Comparison of ENCODE assay signal across 18 mouse cellular contexts in the genomic region with DNA sequence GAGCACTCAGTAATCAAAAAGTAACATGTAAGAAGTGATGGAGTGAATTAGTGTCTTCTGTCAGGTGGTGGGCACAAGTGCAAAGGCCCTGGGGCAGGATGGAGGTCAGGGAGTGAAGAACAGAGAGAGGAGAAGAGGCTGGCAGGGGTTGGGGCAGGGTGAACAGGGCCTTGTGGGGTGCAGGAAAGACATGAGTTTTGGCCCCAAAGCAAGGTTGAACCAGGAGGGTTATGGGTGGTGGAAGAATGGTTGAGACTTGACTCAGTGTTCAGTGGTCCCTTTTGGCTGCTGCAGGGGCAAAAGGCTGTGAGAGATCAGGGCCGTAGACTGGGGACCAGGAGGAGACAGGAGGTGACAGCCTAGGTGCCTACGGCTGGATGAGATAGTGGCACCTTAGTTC. TPM values are rescaled to one million over a fixed set of nuclear protein-coding genes. Genes with fewer than 3 reads are reported as not detected.
DNase-seq lines count a peak whose midpoint lies in the region; ATAC-seq and TF ChIP-seq lines count a peak whose summit lies in the region.
"Had no signal": no experiment of that assay in that cellular context is flagged by ENCODE, and none has a peak within 500 bp of the region (broad histone marks: within the 10 kb centered on the region; RNA-seq: fewer than 3 reads in every experiment).

No protein-coding gene starts in this region.

- TF ChIP-seq CTCF in stomach, postnatal 0 days (IDR thresholded peaks at IDR 0.05; ENCODE audit: low read depth) = no peak
- TF ChIP-seq CTCF in bone marrow macrophage, adult 2 months (IDR thresholded peaks at IDR 0.05; ENCODE audit: low read depth, low read length) = no peak
- TF ChIP-seq CTCF in liver, postnatal 0 days (IDR thresholded peaks at IDR 0.05; ENCODE audit: low read depth) = no peak

- H3K4me2 ChIP-seq in stomach, embryonic 15.5 days = peak overlapping the region; percentile 10; the same call in 1 of the 2 replicates
- H3K4me2 ChIP-seq in stomach, postnatal 0 days (replicated peaks; ENCODE audit: low read depth) = no peak overlapping the region
- H3K4me2 ChIP-seq in liver, postnatal 0 days (ENCODE audit: low read depth, low read length) = peak overlapping the region; percentile 58
- H3K4me2 ChIP-seq: embryonic facial prominence, embryonic 13.5 days; forebrain, embryonic 12.5 days; hindbrain, embryonic 15.5 days; lung, embryonic 15.5 days; midbrain, embryonic 13.5 days had no signal

- H3K4me1 ChIP-seq in stomach, embryonic 15.5 days = peaks cover 8% of the 10 kb centered on the region
- H3K4me1 ChIP-seq in stomach, postnatal 0 days (replicated peaks; ENCODE audit: control insufficient read depth, insufficient read depth) = no peaks in the 10 kb centered on the region; the same call in 1 of the 2 replicates
- peaks cover 38% of the 10 kb centered on the region for H3K4me1 ChIP-seq in bone marrow macrophage, adult 2 months (ENCODE audit: control insufficient read depth, insufficient read depth, low read length)
- peaks cover 27% of the 10 kb centered on the region for H3K4me1 ChIP-seq in liver, postnatal 0 days (ENCODE audit: insufficient read depth)

- WGBS in stomach, embryonic 15.5 days = 58% methylated on average over 2 of the region's 2 CpGs
- WGBS in stomach, postnatal 0 days = 68% methylated on average over 2 of the region's 2 CpGs
- WGBS in liver, postnatal 0 days (ENCODE audit: insufficient replicate concordance) = 42% methylated on average over 2 of the region's 2 CpGs

- no peak for ATAC-seq in stomach, embryonic 15.5 days (ENCODE audit: insufficient read depth, low FRiP score, low read depth)
- no peak for ATAC-seq in stomach, postnatal 0 days (ENCODE audit: low FRiP score, low TSS enrichment)
- no peak for ATAC-seq in liver, postnatal 0 days
- ATAC-seq: midbrain, embryonic 13.5 days had no signal

- DNase-seq in heart, adult 11 months = peak; percentile 93
- DNase-seq in heart, postnatal 14 days = no peak
- DNase-seq in stomach, postnatal 0 days (ENCODE audit: low spot score) = no peak
- DNase-seq in liver, postnatal 0 days = no peak
- no peak for DNase-seq in gastrocnemius, postnatal 10 days
- DNase-seq in left cerebral cortex, postnatal 36 days (ENCODE audit: low spot score in 2 of 2) = no peak
- DNase-seq: cerebellum, adult 2 months; cerebellum, postnatal 36 days; embryo, embryonic 11 days; kidney, adult 8-10 months had no signal

- H3K27ac ChIP-seq in stomach, embryonic 15.5 days = no peak overlapping the region
- H3K27ac ChIP-seq in stomach, postnatal 0 days (replicated peaks) = no peak overlapping the region
- H3K27ac ChIP-seq in bone marrow macrophage, adult 2 months (ENCODE audit: insufficient read depth, low read depth, low read length) = peak overlapping the region; percentile 8
- peak overlapping the region; percentile 91 for H3K27ac ChIP-seq in liver, postnatal 0 days (ENCODE audit: low read depth)
- H3K27ac ChIP-seq: embryonic facial prominence, embryonic 13.5 days; forebrain, embryonic 12.5 days; heart, embryonic 10.5 days; hindbrain, embryonic 15.5 days; lung, embryonic 15.5 days; midbrain, embryonic 13.5 days had no signal

- no peak for TF ChIP-seq EP300 in stomach, postnatal 0 days (optimal IDR thresholded peaks at IDR 0.05)
- TF ChIP-seq EP300 in liver, postnatal 0 days (IDR thresholded peaks at IDR 0.05; ENCODE audit: low read depth) = no peak

- intact Hi-C loops in heart, postnatal 14 days (cut with DNase I) = no loop called here
- intact Hi-C loops in left cerebral cortex, postnatal 36 days (cut with DNase I) = loop anchor here (5.0 kb wide), 1 partner anchor 61 kb away; no protein-coding TSS in a partner anchor

- no peak overlapping the region for H3K9ac ChIP-seq in stomach, embryonic 15.5 days
- no peak overlapping the region for H3K9ac ChIP-seq in stomach, postnatal 0 days (ENCODE audit: low read length)
- peak overlapping the region; percentile 67 for H3K9ac ChIP-seq in liver, postnatal 0 days (replicated peaks)
- H3K9ac ChIP-seq: embryonic facial prominence, embryonic 13.5 days; forebrain, embryonic 12.5 days; hindbrain, embryonic 15.5 days; lung, embryonic 15.5 days; midbrain, embryonic 13.5 days had no signal

- no peaks in the 10 kb centered on the region for H3K9me3 ChIP-seq in stomach, embryonic 15.5 days
- H3K9me3 ChIP-seq in stomach, postnatal 0 days (ENCODE audit: control insufficient read depth, low read length) = no peaks in the 10 kb centered on the region
- H3K9me3 ChIP-seq in liver, postnatal 0 days (ENCODE audit: low read length) = no peaks in the 10 kb centered on the region
- H3K9me3 ChIP-seq: embryonic facial prominence, embryonic 13.5 days; forebrain, embryonic 12.5 days; heart, embryonic 10.5 days; hindbrain, embryonic 15.5 days; lung, embryonic 15.5 days; midbrain, embryonic 13.5 days had no signal

- no peak overlapping the region for H3K4me3 ChIP-seq in stomach, embryonic 15.5 days (replicated peaks)
- H3K4me3 ChIP-seq in stomach, postnatal 0 days (ENCODE audit: low read depth, low read length) = no peak overlapping the region
- H3K4me3 ChIP-seq in bone marrow macrophage, adult 2 months (ENCODE audit: insufficient read depth, low read length) = no peak overlapping the region
- H3K4me3 ChIP-seq in liver, postnatal 0 days (ENCODE audit: low read depth, low read length) = peak overlapping the region; percentile 57; the same call in 1 of the 2 replicates
- H3K4me3 ChIP-seq: embryonic facial prominence, embryonic 13.5 days; forebrain, embryonic 12.5 days; heart, embryonic 10.5 days; hindbrain, embryonic 15.5 days; midbrain, embryonic 13.5 days had no signal

- no peak for TF ChIP-seq POLR2A in bone marrow macrophage, adult 2 months (IDR thresholded peaks at IDR 0.05; ENCODE audit: borderline replicate concordance, low read depth, low read length)

- H3K27me3 ChIP-seq in stomach, embryonic 15.5 days (replicated peaks) = no peaks in the 10 kb centered on the region
- no peaks in the 10 kb centered on the region for H3K27me3 ChIP-seq in stomach, postnatal 0 days (ENCODE audit: control insufficient read depth, insufficient read depth, low read length)
- H3K27me3 ChIP-seq in liver, postnatal 0 days (ENCODE audit: insufficient read depth, low read length) = no peaks in the 10 kb centered on the region
- H3K27me3 ChIP-seq: lung, embryonic 15.5 days had no signal

- no peaks in the 10 kb centered on the region for H3K36me3 ChIP-seq in stomach, embryonic 15.5 days
- no peaks in the 10 kb centered on the region for H3K36me3 ChIP-seq in stomach, postnatal 0 days (ENCODE audit: control insufficient read depth, insufficient read depth, low read length)
- no peaks in the 10 kb centered on the region for H3K36me3 ChIP-seq in liver, postnatal 0 days (replicated peaks; ENCODE audit: insufficient read depth, low read length)
- H3K36me3 ChIP-seq: embryonic facial prominence, embryonic 13.5 days; forebrain, embryonic 12.5 days; heart, embryonic 10.5 days; hindbrain, embryonic 15.5 days; lung, embryonic 15.5 days; midbrain, embryonic 13.5 days had no signal

RNA-seq across cellular contexts. Expression of a gene that starts 0.4 kb away (rescaled TPM):
- 1 to 10 TPM; 2.2 to 5.5 TPM for total RNA-seq in heart, postnatal 14 days (2021)
- polyA plus RNA-seq in stomach, embryonic 15.5 days (2015; fragmentation: Nextera tagmentation; extraction: Ambion mirVana) = 4.1 and 4.4 TPM in 2 replicates
- polyA plus RNA-seq in stomach, postnatal 0 days (2015; fragmentation: Nextera tagmentation; extraction: Ambion mirVana) = 1.4 and 1.6 TPM in 2 replicates
- polyA plus RNA-seq in bone marrow macrophage, adult 2 months (2012; ENCODE audit: insufficient read depth, insufficient read length, missing spikeins) = 128 and 138 TPM in 2 replicates
- polyA plus RNA-seq in liver, postnatal 0 days (2015; fragmentation: Nextera tagmentation; extraction: Ambion mirVana) = 13.1 and 14.1 TPM in 2 replicates
- total RNA-seq in gastrocnemius, postnatal 10 days (2021) = 1 to 10 TPM; 1.5 to 2.4 TPM
- 1 to 10 TPM; 3.7 to 4.7 TPM for total RNA-seq in left cerebral cortex, postnatal 36 days (2021)

RNA-seq across cellular contexts. Expression of a gene that starts 29.3 kb away (rescaled TPM):
- total RNA-seq in heart, postnatal 14 days (2021) = 10 to 100 TPM; 72.3 to 77.5 TPM
- 43.1 and 43.7 TPM in 2 replicates for polyA plus RNA-seq in stomach, embryonic 15.5 days (2015; fragmentation: Nextera tagmentation; extraction: Ambion mirVana)
- polyA plus RNA-seq in stomach, postnatal 0 days (2015; fragmentation: Nextera tagmentation; extraction: Ambion mirVana) = 27.5 and 29.9 TPM in 2 replicates
- polyA plus RNA-seq in bone marrow macrophage, adult 2 months (2012; ENCODE audit: insufficient read depth, insufficient read length, missing spikeins) = 24.6 and 26.6 TPM in 2 replicates
- polyA plus RNA-seq in liver, postnatal 0 days (2015; fragmentation: Nextera tagmentation; extraction: Ambion mirVana) = 9.3 TPM in 2 replicates
- 10 to 100 TPM; 69.1 to 74.4 TPM for total RNA-seq in gastrocnemius, postnatal 10 days (2021)
- total RNA-seq in left cerebral cortex, postnatal 36 days (2021) = 1 to 10 TPM; 5.3 to 9.2 TPM

RNA-seq across cellular contexts. Expression of a gene that starts 30.3 kb away (rescaled TPM):
- total RNA-seq in heart, postnatal 14 days (2021) = 10 to 100 TPM; 25.9 to 26.8 TPM
- polyA plus RNA-seq in stomach, embryonic 15.5 days (2015; fragmentation: Nextera tagmentation; extraction: Ambion mirVana) = 41.4 and 44.3 TPM in 2 replicates
- 48.0 and 52.4 TPM in 2 replicates for polyA plus RNA-seq in stomach, postnatal 0 days (2015; fragmentation: Nextera tagmentation; extraction: Ambion mirVana)
- polyA plus RNA-seq in bone marrow macrophage, adult 2 months (2012; ENCODE audit: insufficient read depth, insufficient read length, missing spikeins) = 60.4 and 60.7 TPM in 2 replicates
- 9.0 and 9.2 TPM in 2 replicates for polyA plus RNA-seq in liver, postnatal 0 days (2015; fragmentation: Nextera tagmentation; extraction: Ambion mirVana)
- 10 to 100 TPM; 22.0 to 23.8 TPM for total RNA-seq in gastrocnemius, postnatal 10 days (2021)
- 10 to 100 TPM; 23.2 to 23.4 TPM for total RNA-seq in left cerebral cortex, postnatal 36 days (2021)

RNA-seq across cellular contexts. Expression of a gene that starts 50.6 kb away (rescaled TPM):
- total RNA-seq in heart, postnatal 14 days (2021) = 10 to 100 TPM; 47.9 to 65.0 TPM
- polyA plus RNA-seq in stomach, embryonic 15.5 days (2015; fragmentation: Nextera tagmentation; extraction: Ambion mirVana) = 9.5 and 20.2 TPM in 2 replicates
- 9.3 and 9.8 TPM in 2 replicates for polyA plus RNA-seq in stomach, postnatal 0 days (2015; fragmentation: Nextera tagmentation; extraction: Ambion mirVana)
- 89.2 and 101 TPM in 2 replicates for polyA plus RNA-seq in bone marrow macrophage, adult 2 months (2012; ENCODE audit: insufficient read depth, insufficient read length, missing spikeins)
- 1,136 and 1,364 TPM in 2 replicates for polyA plus RNA-seq in liver, postnatal 0 days (2015; fragmentation: Nextera tagmentation; extraction: Ambion mirVana)
- 1 to 10 TPM; 1.6 to 3.5 TPM for total RNA-seq in gastrocnemius, postnatal 10 days (2021)
- under 1 TPM; 0.59 to 0.74 TPM for total RNA-seq in left cerebral cortex, postnatal 36 days (2021)

Comparison
In these comparisons a context has a peak if more than half of its experiments do, and no peak if none do; other contexts are left out.
1. H3K27ac ChIP-seq: peak in bone marrow macrophage, adult 2 months (single experiment) and liver, postnatal 0 days (single experiment); none in stomach, embryonic 15.5 days (single experiment) and stomach, postnatal 0 days (single experiment).